Mouse (Mus musculus): ENCODE measurements at regions not wholly inside any gene's neighbourhood (a gene's known extent, or its start where the extent isn't known, plus 50 kb on each side); places are given as distances from the start of the nearest gene placed in this dataset.

GRCm38 (mm10) chr15:57052287-57052686 is 425.1 kb downstream of the Slc22a22 start:
- Histone ChIP-seq H3K27ac (ENCODE audit: poor library complexity, severe bottlenecking) (no peak overlapping the region), H3K36me3 (no peaks in the 10 kb centered on the region), H3K9ac (no peak overlapping the region), H3K4me3 (no peak overlapping the region), H3K4me1 (replicated peaks) (no peaks in the 10 kb centered on the region), H3K27me3 (replicated peaks) (no peaks in the 10 kb centered on the region), H3K9me3 (replicated peaks) (no peaks in the 10 kb centered on the region), H3K4me2 (no peak overlapping the region)
- WGBS, result 56% methylated on average over 1 of the region's 1 CpGs
- no peak for ATAC-seq (ENCODE audit: insufficient number of reproducible peaks, low FRiP score)

GRCm38 (mm10) chr15:57036806-57037566 is 440.4 kb downstream of the Slc22a22 start:
- 60% methylated on average over 4 of the region's 4 CpGs for WGBS
- H3K4me1 ChIP-seq (replicated peaks), result peaks cover 6% of the 10 kb centered on the region; the same call in 1 of the 2 replicates
- no peak overlapping the region for H3K4me2 ChIP-seq
- H3K27me3 ChIP-seq (replicated peaks), result no peaks in the 10 kb centered on the region
- no peaks in the 10 kb centered on the region for H3K9me3 ChIP-seq (replicated peaks)
- no peak overlapping the region for H3K27ac ChIP-seq (ENCODE audit: poor library complexity, severe bottlenecking)
- no peak overlapping the region for H3K9ac ChIP-seq
- ATAC-seq (ENCODE audit: insufficient number of reproducible peaks, low FRiP score), result no peak
- H3K4me3 ChIP-seq, result no peak overlapping the region
- no peaks in the 10 kb centered on the region for H3K36me3 ChIP-seq

- Histone ChIP-seq H3K9me3 (replicated peaks) (no peaks in the 10 kb centered on the region), H3K9ac (no peak overlapping the region), H3K4me3 (no peak overlapping the region), H3K27me3 (replicated peaks) (no peaks in the 10 kb centered on the region), H3K27ac (ENCODE audit: poor library complexity, severe bottlenecking) (no peak overlapping the region), H3K4me2 (no peak overlapping the region), H3K36me3 (no peaks in the 10 kb centered on the region), H3K4me1 (replicated peaks) (no peaks in the 10 kb centered on the region)
- 76% methylated on average over 1 of the region's 1 CpGs for WGBS
- no peak for ATAC-seq (ENCODE audit: insufficient number of reproducible peaks, low FRiP score)
Observed at GRCm38 (mm10) chr15:57033012-57033411, 444.4 kb downstream of the Slc22a22 start.
